Mouse (Mus musculus) adrenal gland, postnatal 25 days (tissue): Measurements from ENCODE around the gene Spast. TPM values are rescaled to one million over a fixed set of nuclear protein-coding genes. Genes with fewer than 3 reads are reported as not detected.
A peak's percentile ranks its signal among the peaks of the same experiment; 100 is the strongest.
"Not testable (repeated sequence)": the region's sequence is repeated elsewhere in the genome, so short reads cannot be mapped to it uniquely, and the experiment has no call there.

ENCODE experiments used
- DNase-seq: peaks from one replicate; pipeline ENCODE4 v3.0.0; 2021; ENCODE audit warnings: mixed read lengths
- total RNA-seq: library from RNA; stranded (reverse); gene quantifications from 2 replicates; pipeline ENCODE4 v1.2.3, GENCODE M21; 2021

Gene Spast
- total RNA-seq, 1 experiment from 2014 or later = 29.4 TPM

- not testable (repeated sequence) for DNase-seq
Observed at GRCm38 (mm10) chr17:74327195-74327594, 11.6 kb upstream of the Spast start.

- peak; percentile 62 for DNase-seq
Observed at GRCm38 (mm10) chr17:74328146-74328545, 10.6 kb upstream of the Spast start.

GRCm38 (mm10) chr17:74331049-74331676 lies 7.6 kb upstream of the Spast start:
- no peak for DNase-seq

GRCm38 (mm10) chr17:74338225-74338931 lies 409 bp upstream of the Spast start:
- peak; percentile 97 for DNase-seq

- DNase-seq = no peak
Observed at GRCm38 (mm10) chr17:74341151-74341550, 2.4 kb downstream of the Spast start.

- DNase-seq = no peak
Observed at GRCm38 (mm10) chr17:74363592-74363991, 24.8 kb downstream of the Spast start.

- DNase-seq = no peak
Observed at GRCm38 (mm10) chr17:74376916-74377315, 38.1 kb downstream of the Spast start.

GRCm38 (mm10) chr17:74386657-74387056 lies 47.9 kb downstream of the Spast start:
- DNase-seq = no peak

GRCm38 (mm10) chr17:74389847-74390246 lies 51.1 kb downstream of the Spast start:
- no peak for DNase-seq

- no peak for DNase-seq
Observed at GRCm38 (mm10) chr17:74394381-74394780, 55.6 kb downstream of the Spast start.

GRCm38 (mm10) chr17:74394855-74395254 lies 56.1 kb downstream of the Spast start:
- DNase-seq = no peak

- DNase-seq = peak; percentile 95
Observed at GRCm38 (mm10) chr17:74395383-74396065, 56.7 kb downstream of the Spast start, which contains the start of gene Slc30a6. TSS of gene Slc30a6 (plus strand) at chr17:74395608.

GRCm38 (mm10) chr17:74396766-74397165 lies 58.0 kb downstream of the Spast start:
- no peak for DNase-seq

GRCm38 (mm10) chr17:74397173-74397572 lies 58.4 kb downstream of the Spast start:
- DNase-seq = no peak

GRCm38 (mm10) chr17:74402486-74403222 lies 63.9 kb downstream of the Spast start:
- DNase-seq = no peak

GRCm38 (mm10) chr17:74406487-74406886 lies 67.7 kb downstream of the Spast start:
- no peak for DNase-seq

GRCm38 (mm10) chr17:74409722-74410121 lies 70.9 kb downstream of the Spast start:
- no peak for DNase-seq

- DNase-seq = no peak
Observed at GRCm38 (mm10) chr17:74413324-74413723, 74.5 kb downstream of the Spast start.

GRCm38 (mm10) chr17:74414671-74415070 lies 75.9 kb downstream of the Spast start:
- DNase-seq = no peak

- DNase-seq = no peak
Observed at GRCm38 (mm10) chr17:74416841-74417360, 78.1 kb downstream of the Spast start.

GRCm38 (mm10) chr17:74418171-74418570 lies 79.4 kb downstream of the Spast start:
- DNase-seq = no peak

GRCm38 (mm10) chr17:74420656-74421055 lies 81.9 kb downstream of the Spast start:
- DNase-seq = no peak
